Mouse (Mus musculus): Measurements from ENCODE around the gene Drp2. TPM values are rescaled to one million over a fixed set of nuclear protein-coding genes. Genes with fewer than 3 reads are reported as not detected.

Drp2 gene
- polyA plus RNA-seq, 1 experiment from 2014 or later: 0.07 TPM

GRCm38 (mm10) chrX:134481720-134482119 lies 77.4 kb downstream of the Drp2 start:
- Histone ChIP-seq H3K36me3 (ENCODE audit: insufficient read depth, low read length) (no peaks in the 10 kb centered on the region), H3K9me3 (replicated peaks; ENCODE audit: low read length) (no peaks in the 10 kb centered on the region), H3K27me3 (ENCODE audit: insufficient read depth, low read length) (no peaks in the 10 kb centered on the region), H3K4me1 (replicated peaks; ENCODE audit: insufficient read depth, low read length) (no peaks in the 10 kb centered on the region), H3K4me2 (ENCODE audit: low read length) (no peak overlapping the region), H3K27ac (no peak overlapping the region), H3K4me3 (replicated peaks; ENCODE audit: low read depth, low read length) (no peak overlapping the region), H3K9ac (ENCODE audit: low read depth, low read length) (no peak overlapping the region)
- no peak for DNase-seq (ENCODE audit: low spot score)
- 73% methylated on average over 3 of the region's 3 CpGs for WGBS
- ATAC-seq (replicated peaks; ENCODE audit: low FRiP score, low read depth): no peak
- TF ChIP-seq CTCF (IDR thresholded peaks at IDR 0.05; ENCODE audit: low read depth): no peak

- Histone ChIP-seq H3K27ac (no peak overlapping the region), H3K9me3 (replicated peaks; ENCODE audit: low read length) (no peaks in the 10 kb centered on the region), H3K4me2 (ENCODE audit: low read length) (no peak overlapping the region), H3K4me1 (replicated peaks; ENCODE audit: insufficient read depth, low read length) (no peaks in the 10 kb centered on the region), H3K36me3 (ENCODE audit: insufficient read depth, low read length) (no peaks in the 10 kb centered on the region), H3K27me3 (ENCODE audit: insufficient read depth, low read length) (no peaks in the 10 kb centered on the region), H3K4me3 (replicated peaks; ENCODE audit: low read depth, low read length) (no peak overlapping the region), H3K9ac (ENCODE audit: low read depth, low read length) (no peak overlapping the region)
- DNase-seq (ENCODE audit: low spot score): no peak
- 75% methylated on average over 8 of the region's 8 CpGs for WGBS
- no peak for ATAC-seq (replicated peaks; ENCODE audit: low FRiP score, low read depth)
- no peak for TF ChIP-seq CTCF (IDR thresholded peaks at IDR 0.05; ENCODE audit: low read depth)
Observed at GRCm38 (mm10) chrX:134500651-134501050, 96.3 kb downstream of the Drp2 start.

Other genes with a start within 250 kb of the Drp2 start
- 0.20 and 0.21 TPM in 2 replicates for gene Xkrx, start 242.5 kb upstream of the Drp2 start, polyA plus RNA-seq (2015; fragmentation: Nextera tagmentation; extraction: Ambion mirVana)
- gene Arl13a, start 217.1 kb upstream of the Drp2 start, polyA plus RNA-seq (2015; fragmentation: Nextera tagmentation; extraction: Ambion mirVana): not detected in 2 replicates
- 0.20 TPM in 1 of 2 replicates, not detected in the other for gene Nox1, start 182.6 kb upstream of the Drp2 start, polyA plus RNA-seq (2015; fragmentation: Nextera tagmentation; extraction: Ambion mirVana)
- gene Trmt2b, start 127.6 kb upstream of the Drp2 start, polyA plus RNA-seq (2015; fragmentation: Nextera tagmentation; extraction: Ambion mirVana): 16.6 and 17.3 TPM in 2 replicates
- 9.9 and 11.8 TPM in 2 replicates for gene Tmem35a, start 109.3 kb upstream of the Drp2 start, polyA plus RNA-seq (2015; fragmentation: Nextera tagmentation; extraction: Ambion mirVana)
- gene Cenpi, start 96.5 kb upstream of the Drp2 start, polyA plus RNA-seq (2015; fragmentation: Nextera tagmentation; extraction: Ambion mirVana): 12.4 and 15.9 TPM in 2 replicates
- gene Taf7l, start 71.9 kb downstream of the Drp2 start, polyA plus RNA-seq (2015; fragmentation: Nextera tagmentation; extraction: Ambion mirVana): not detected in 2 replicates
- gene Timm8a1, start 137.3 kb downstream of the Drp2 start, polyA plus RNA-seq (2015; fragmentation: Nextera tagmentation; extraction: Ambion mirVana): 99.1 and 106 TPM in 2 replicates
- gene Btk, start 179.0 kb downstream of the Drp2 start, polyA plus RNA-seq (2015; fragmentation: Nextera tagmentation; extraction: Ambion mirVana): 0.47 and 0.79 TPM in 2 replicates
- 527 and 613 TPM in 2 replicates for gene Rpl36a, start 181.1 kb downstream of the Drp2 start, polyA plus RNA-seq (2015; fragmentation: Nextera tagmentation; extraction: Ambion mirVana)
- gene Gla, start 196.6 kb downstream of the Drp2 start, polyA plus RNA-seq (2015; fragmentation: Nextera tagmentation; extraction: Ambion mirVana): 4.8 and 5.2 TPM in 2 replicates
- 125 and 131 TPM in 2 replicates for gene Hnrnph2, start 196.6 kb downstream of the Drp2 start, polyA plus RNA-seq (2015; fragmentation: Nextera tagmentation; extraction: Ambion mirVana)

Data from kidney, postnatal 0 days (tissue).